Mouse (Mus musculus) olfactory bulb, adult 2 months (tissue): ENCODE data around the gene Nfib.

Experiments used
- CTCF ChIP-seq: fragments of 200-500 bp; IDR thresholded peaks from 2 replicates; pipeline ENCODE4 v1.5.1; 2012; ENCODE audit warnings: low read depth, mild to moderate bottlenecking, low read length, moderate library complexity; ENCODE audit not compliant: insufficient read depth
- POLR2A ChIP-seq: fragments of 200-500 bp; IDR thresholded peaks from 2 replicates; pipeline ENCODE4 v1.6.1; 2012; ENCODE audit warnings: mild to moderate bottlenecking, low read depth, low read length, moderate library complexity; ENCODE audit not compliant: insufficient read depth

- TF ChIP-seq CTCF = no peak
- no peak for TF ChIP-seq POLR2A
These were observed 462 bp upstream of the Nfib start for GRCm38 (mm10) chr4:82706012-82706411.
